Mouse (Mus musculus) neural tube, embryonic 12.5 days (tissue): Measurements from ENCODE around the gene Zcchc9. TPM values are rescaled to one million over a fixed set of nuclear protein-coding genes. Genes with fewer than 3 reads are reported as not detected.

Experiments used
- ATAC-seq: fragments of 200-750 bp; cut with Nextera tagmentation; 2 replicates; pipeline ENCODE4 v1.8.0; 2017; ENCODE audit warnings: low read depth, mild to moderate bottlenecking, moderate TSS enrichment, moderate library complexity; ENCODE audit not compliant: low FRiP score
- H3K27ac ChIP-seq: fragments of 300-500 bp; sonication (generic); 2 replicates; pipeline ENCODE4 v1.5.1; 2016
- H3K27me3 ChIP-seq: fragments of 300-500 bp; sonication (generic); replicated peaks from 2 replicates; pipeline ENCODE4 v1.6.1; 2016; ENCODE audit warnings: mild to moderate bottlenecking
- H3K36me3 ChIP-seq: fragments of 300-500 bp; sonication (generic); 2 replicates; pipeline ENCODE4 v1.6.1; 2016; ENCODE audit warnings: mild to moderate bottlenecking
- H3K4me1 ChIP-seq: fragments of 300-500 bp; sonication (generic); 2 replicates; pipeline ENCODE4 v1.6.1; 2016
- H3K4me2 ChIP-seq: fragments of 300-500 bp; sonication (generic); replicated peaks from 2 replicates; pipeline ENCODE4 v1.6.1; 2016; ENCODE audit warnings: mild to moderate bottlenecking
- H3K4me3 ChIP-seq: fragments of 300-500 bp; sonication (generic); 2 replicates; pipeline ENCODE4 v1.5.1; 2016
- H3K9ac ChIP-seq: fragments of 300-500 bp; sonication (generic); 2 replicates; pipeline ENCODE4 v1.6.1; 2016; ENCODE audit warnings: mild to moderate bottlenecking
- H3K9me3 ChIP-seq: fragments of 300-500 bp; sonication (generic); 2 replicates; pipeline ENCODE4 v1.6.1; 2016; ENCODE audit warnings: mild to moderate bottlenecking
- WGBS: fragments of 180-500 bp; shearing (Covaris S2); methylation state at CpG from one replicate; pipeline ENCODE4 v1.1.7; 2016; 5-methylcytosine and 5-hydroxymethylcytosine counted together
- polyA plus RNA-seq: library from polyadenylated mRNA; unstranded; fragments of >200 nt; fragmentation: Nextera tagmentation; extraction: Ambion mirVana; gene quantifications from 2 replicates; pipeline ENCODE4 v1.2.1, GENCODE M21; 2016

The Zcchc9 gene
- polyA plus RNA-seq, result 23.2 and 24.9 TPM in 2 replicates

- Histone ChIP-seq H3K36me3 (peaks cover 16% of the 10 kb centered on the region), H3K27me3 (no peaks in the 10 kb centered on the region), H3K9me3 (no peaks in the 10 kb centered on the region), H3K27ac (peak within 1 kb of the TSS; percentile 92), H3K9ac (peak within 1 kb of the TSS; percentile 92), H3K4me1 (no peaks in the 10 kb centered on the region), H3K4me2 (peak within 1 kb of the TSS; percentile 69), H3K4me3 (peak within 1 kb of the TSS; percentile 84)
- 1% methylated on average over 50 of the region's 50 CpGs for WGBS
- peak; percentile 99 for ATAC-seq
Measured at GRCm38 (mm10) chr13:91807155-91807839, at the start of gene Zcchc9. TSS of gene Zcchc9 (minus strand) at chr13:91807705.

GRCm38 (mm10) chr13:91854412-91854811, 46.9 kb upstream of the Zcchc9 start:
- Histone ChIP-seq H3K27me3 (no peaks in the 10 kb centered on the region), H3K4me2 (no peak overlapping the region), H3K36me3 (no peaks in the 10 kb centered on the region), H3K9ac (no peak overlapping the region), H3K27ac (no peak overlapping the region), H3K4me3 (no peak overlapping the region), H3K4me1 (no peaks in the 10 kb centered on the region), H3K9me3 (no peaks in the 10 kb centered on the region)
- WGBS, result 84% methylated on average over 3 of the region's 3 CpGs
- ATAC-seq, result no peak

- ATAC-seq, result no peak
- H3K4me2 ChIP-seq, result no peak overlapping the region
- H3K9me3 ChIP-seq, result no peaks in the 10 kb centered on the region
- no peak overlapping the region for H3K4me3 ChIP-seq
- H3K36me3 ChIP-seq, result no peaks in the 10 kb centered on the region
- H3K27ac ChIP-seq, result no peak overlapping the region
- H3K27me3 ChIP-seq, result no peaks in the 10 kb centered on the region
- H3K9ac ChIP-seq, result no peak overlapping the region
- H3K4me1 ChIP-seq, result no peaks in the 10 kb centered on the region
Measured at GRCm38 (mm10) chr13:91827876-91828275, 20.4 kb upstream of the Zcchc9 start.

- ATAC-seq, result no peak
- H3K4me1 ChIP-seq, result no peaks in the 10 kb centered on the region
- no peaks in the 10 kb centered on the region for H3K27me3 ChIP-seq
- H3K27ac ChIP-seq, result no peak overlapping the region
- no peaks in the 10 kb centered on the region for H3K9me3 ChIP-seq
- WGBS, result 88% methylated on average over 2 of the region's 2 CpGs
- no peak overlapping the region for H3K4me2 ChIP-seq
- no peak overlapping the region for H3K9ac ChIP-seq
- no peak overlapping the region for H3K4me3 ChIP-seq
- no peaks in the 10 kb centered on the region for H3K36me3 ChIP-seq
Measured at GRCm38 (mm10) chr13:91826066-91826465, 18.6 kb upstream of the Zcchc9 start.

GRCm38 (mm10) chr13:91824845-91825550, 17.5 kb upstream of the Zcchc9 start:
- H3K27ac ChIP-seq, result no peak overlapping the region
- H3K9me3 ChIP-seq, result no peaks in the 10 kb centered on the region
- no peak overlapping the region for H3K9ac ChIP-seq
- no peak overlapping the region for H3K4me3 ChIP-seq
- no peak for ATAC-seq
- no peaks in the 10 kb centered on the region for H3K36me3 ChIP-seq
- no peak overlapping the region for H3K4me2 ChIP-seq
- 68% methylated on average over 4 of the region's 4 CpGs for WGBS
- no peaks in the 10 kb centered on the region for H3K4me1 ChIP-seq
- H3K27me3 ChIP-seq, result no peaks in the 10 kb centered on the region

GRCm38 (mm10) chr13:91823735-91824134, 16.2 kb upstream of the Zcchc9 start:
- Histone ChIP-seq H3K4me1 (no peaks in the 10 kb centered on the region), H3K36me3 (no peaks in the 10 kb centered on the region), H3K4me2 (no peak overlapping the region), H3K27me3 (no peaks in the 10 kb centered on the region), H3K27ac (no peak overlapping the region), H3K4me3 (no peak overlapping the region), H3K9me3 (no peaks in the 10 kb centered on the region), H3K9ac (no peak overlapping the region)
- ATAC-seq, result no peak
- 64% methylated on average over 6 of the region's 6 CpGs for WGBS

- 90% methylated on average over 5 of the region's 5 CpGs for WGBS
- Histone ChIP-seq H3K27me3 (no peaks in the 10 kb centered on the region), H3K4me1 (no peaks in the 10 kb centered on the region), H3K9me3 (no peaks in the 10 kb centered on the region), H3K9ac (no peak overlapping the region), H3K4me2 (no peak overlapping the region), H3K4me3 (no peak overlapping the region), H3K27ac (no peak overlapping the region), H3K36me3 (no peaks in the 10 kb centered on the region)
- ATAC-seq, result no peak
Measured at GRCm38 (mm10) chr13:91814670-91815069, 7.2 kb upstream of the Zcchc9 start.

GRCm38 (mm10) chr13:91809476-91809875, 2.0 kb upstream of the Zcchc9 start:
- no peak for ATAC-seq
- H3K4me1 ChIP-seq, result no peaks in the 10 kb centered on the region
- WGBS, result 44% methylated on average over 2 of the region's 2 CpGs
- no peak overlapping the region for H3K4me3 ChIP-seq
- no peak overlapping the region for H3K4me2 ChIP-seq
- no peaks in the 10 kb centered on the region for H3K27me3 ChIP-seq
- no peaks in the 10 kb centered on the region for H3K9me3 ChIP-seq
- peaks cover 12% of the 10 kb centered on the region for H3K36me3 ChIP-seq
- H3K9ac ChIP-seq, result no peak overlapping the region
- H3K27ac ChIP-seq, result no peak overlapping the region

- peak overlapping the region; percentile 92; the same call in 1 of the 2 replicates for H3K27ac ChIP-seq
- ATAC-seq, result peak; percentile 36
- 37% methylated on average over 20 of the region's 20 CpGs for WGBS
Measured at GRCm38 (mm10) chr13:91807874-91808575, 520 bp upstream of the Zcchc9 start.

GRCm38 (mm10) chr13:91801726-91802125, 5.8 kb downstream of the Zcchc9 start:
- 86% methylated on average over 5 of the region's 5 CpGs for WGBS
- Histone ChIP-seq H3K9ac (no peak overlapping the region), H3K4me3 (no peak overlapping the region), H3K4me1 (no peaks in the 10 kb centered on the region), H3K9me3 (no peaks in the 10 kb centered on the region), H3K4me2 (no peak overlapping the region), H3K27me3 (no peaks in the 10 kb centered on the region), H3K36me3 (peaks cover 63% of the 10 kb centered on the region), H3K27ac (no peak overlapping the region)
- no peak for ATAC-seq

More at GRCm38 (mm10) chr13:91807874-91808575, 520 bp upstream of the Zcchc9 start:
- no peaks in the 10 kb centered on the region for H3K4me1 ChIP-seq
- peaks cover 16% of the 10 kb centered on the region for H3K36me3 ChIP-seq
- peak overlapping the region; percentile 92 for H3K9ac ChIP-seq
- H3K4me2 ChIP-seq, result peak overlapping the region; percentile 69
- H3K27me3 ChIP-seq, result no peaks in the 10 kb centered on the region
- H3K9me3 ChIP-seq, result no peaks in the 10 kb centered on the region
- peak overlapping the region; percentile 84 for H3K4me3 ChIP-seq

GRCm38 (mm10) chr13:91797442-91797841, 10.1 kb downstream of the Zcchc9 start:
- peaks cover 71% of the 10 kb centered on the region for H3K36me3 ChIP-seq
- H3K27ac ChIP-seq, result no peak overlapping the region
- H3K9me3 ChIP-seq, result no peaks in the 10 kb centered on the region
- no peak for ATAC-seq
- 92% methylated on average over 10 of the region's 10 CpGs for WGBS
- no peaks in the 10 kb centered on the region for H3K4me1 ChIP-seq
- H3K27me3 ChIP-seq, result no peaks in the 10 kb centered on the region
- no peak overlapping the region for H3K4me2 ChIP-seq
- H3K9ac ChIP-seq, result no peak overlapping the region
- no peak overlapping the region for H3K4me3 ChIP-seq

- no peak overlapping the region for H3K9ac ChIP-seq
- no peak for ATAC-seq
- no peaks in the 10 kb centered on the region for H3K27me3 ChIP-seq
- no peaks in the 10 kb centered on the region for H3K4me1 ChIP-seq
- H3K4me2 ChIP-seq, result no peak overlapping the region
- 93% methylated on average over 6 of the region's 6 CpGs for WGBS
- no peak overlapping the region for H3K27ac ChIP-seq
- H3K4me3 ChIP-seq, result no peak overlapping the region
- H3K36me3 ChIP-seq, result peaks cover 71% of the 10 kb centered on the region
- no peaks in the 10 kb centered on the region for H3K9me3 ChIP-seq
Measured at GRCm38 (mm10) chr13:91796916-91797315, 10.6 kb downstream of the Zcchc9 start.
